Mouse (Mus musculus) layer of hippocampus, postnatal 14 days (tissue): ENCODE data around the gene Gnaq. TPM values are rescaled to one million over a fixed set of nuclear protein-coding genes. Genes with fewer than 3 reads are reported as not detected.
"Not testable (repeated sequence)": the region's sequence is repeated elsewhere in the genome, so short reads cannot be mapped to it uniquely, and the experiment has no call there.

Experiments
- DNase-seq, 2 experiments: peaks; one replicate each; pipeline ENCODE4 v3.0.0; 2021 to 2022; ENCODE audit warnings: low spot score in 2 of 2, mixed read lengths in 1 of 2
- total RNA-seq, 2 experiments: library from RNA; stranded (reverse); gene quantifications; 2 replicates each; pipeline ENCODE4 v1.2.3; 2021

Gnaq gene
- total RNA-seq, 2 experiments from 2014 or later, result 206 TPM

- DNase-seq, result no peak
Observed at GRCm38 (mm10) chr19:16255294-16255693, 122.7 kb downstream of the Gnaq start.

GRCm38 (mm10) chr19:16258766-16259355 is 126.2 kb downstream of the Gnaq start:
- no peak for DNase-seq

GRCm38 (mm10) chr19:16259786-16260434 is 127.3 kb downstream of the Gnaq start:
- DNase-seq, result no peak

- DNase-seq, result no peak
Observed at GRCm38 (mm10) chr19:16260435-16260832, 127.8 kb downstream of the Gnaq start.

GRCm38 (mm10) chr19:16260973-16261372 is 128.3 kb downstream of the Gnaq start:
- DNase-seq, result no peak

GRCm38 (mm10) chr19:16261631-16262030 is 129.0 kb downstream of the Gnaq start:
- no peak for DNase-seq

- DNase-seq, result peak in 1 of 2 experiments; percentile 50
Observed at GRCm38 (mm10) chr19:16262340-16262739, 129.7 kb downstream of the Gnaq start.

GRCm38 (mm10) chr19:16267362-16267761 is 134.7 kb downstream of the Gnaq start:
- not testable (repeated sequence) for DNase-seq

- no peak for DNase-seq
Observed at GRCm38 (mm10) chr19:16270236-16270635, 137.6 kb downstream of the Gnaq start.

GRCm38 (mm10) chr19:16271002-16271401 is 138.4 kb downstream of the Gnaq start:
- DNase-seq, result no peak

GRCm38 (mm10) chr19:16273021-16273420 is 140.4 kb downstream of the Gnaq start:
- no peak for DNase-seq

GRCm38 (mm10) chr19:16280231-16280630 is 147.6 kb downstream of the Gnaq start:
- no peak for DNase-seq

GRCm38 (mm10) chr19:16285051-16286028 is 152.7 kb downstream of the Gnaq start:
- peak in 1 of 2 experiments; percentile 79 for DNase-seq

- DNase-seq, result no peak
Observed at GRCm38 (mm10) chr19:16286451-16287175, 154.0 kb downstream of the Gnaq start.

GRCm38 (mm10) chr19:16287307-16287706 is 154.7 kb downstream of the Gnaq start:
- DNase-seq, result no peak

GRCm38 (mm10) chr19:16287971-16288370 is 155.3 kb downstream of the Gnaq start:
- peak in 1 of 2 experiments; percentile 36 for DNase-seq

- DNase-seq, result no peak
Observed at GRCm38 (mm10) chr19:16291088-16291487, 158.5 kb downstream of the Gnaq start.

GRCm38 (mm10) chr19:16292056-16292608 is 159.5 kb downstream of the Gnaq start:
- peak in 1 of 2 experiments; percentile 30 for DNase-seq

- DNase-seq, result no peak
Observed at GRCm38 (mm10) chr19:16292978-16293377, 160.3 kb downstream of the Gnaq start.

- no peak for DNase-seq
Observed at GRCm38 (mm10) chr19:16300413-16300812, 167.8 kb downstream of the Gnaq start.

GRCm38 (mm10) chr19:16301336-16301735 is 168.7 kb downstream of the Gnaq start:
- no peak for DNase-seq
